In the genomic region with DNA sequence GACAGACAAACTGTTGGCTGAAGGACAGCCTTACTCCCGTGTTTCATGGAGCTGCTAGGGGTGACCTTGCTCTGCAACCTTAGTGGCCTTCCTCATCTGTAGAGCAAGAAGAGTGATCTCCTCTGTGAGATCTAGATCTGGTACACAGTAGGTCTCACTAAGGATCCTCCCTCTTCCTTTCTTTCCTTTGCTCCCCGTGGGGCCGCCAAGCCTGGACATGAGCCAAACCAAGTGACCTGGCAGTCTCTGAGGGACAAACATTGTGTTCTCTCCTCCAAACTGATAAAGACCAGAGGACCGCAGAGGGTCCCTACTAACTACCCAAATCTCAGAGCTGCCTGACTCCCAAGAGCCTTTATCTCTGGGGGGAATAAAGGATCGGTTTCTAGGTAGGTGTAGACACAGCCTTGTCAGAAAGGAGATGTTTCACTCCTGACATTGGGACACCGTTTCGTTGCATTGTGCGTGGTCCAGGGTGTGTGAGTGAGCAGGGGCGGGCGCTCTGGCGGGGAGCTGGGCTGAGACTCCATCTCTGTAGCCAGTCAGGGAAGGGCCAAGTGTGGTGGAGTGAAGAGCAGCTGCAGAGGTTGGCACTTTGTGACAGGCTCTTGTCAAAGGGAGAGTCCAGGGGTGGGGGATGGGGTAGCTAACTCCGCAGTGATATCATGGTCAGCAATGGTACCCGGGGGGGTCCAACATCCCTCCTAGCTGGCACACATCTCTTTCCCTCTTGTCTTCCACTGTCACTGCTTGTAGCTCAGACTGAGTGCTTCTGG, we compare ENCODE assay signal across 8 mouse cellular contexts. TPM values are rescaled to one million over a fixed set of nuclear protein-coding genes. Genes with fewer than 3 reads are reported as not detected.
A peak's percentile ranks its signal among the peaks of the same experiment; 100 is the strongest.
DNase-seq lines count a peak whose midpoint lies in the region; ATAC-seq lines count a peak whose summit lies in the region.

No protein-coding gene starts in this region.

- DNase-seq in cerebellum, postnatal 10 days = peak; percentile 60 to 61
- DNase-seq in 416B (ENCODE audit: low read depth) = peak; percentile 76
- DNase-seq in heart, adult 8-10 months (ENCODE audit: low spot score) = peak; percentile 76
- peak; percentile 65 to 74 for DNase-seq in kidney, postnatal 25 days
- no peak for DNase-seq in right cerebral cortex, adult 18-20 months
- DNase-seq in urinary bladder, postnatal 10 days (ENCODE audit: low spot score) = no peak
- DNase-seq in cerebellum, postnatal 4 days (ENCODE audit: low spot score in 2 of 2) = no peak

- ATAC-seq in cerebellum, adult (ENCODE audit: insufficient number of reproducible peaks, low FRiP score, low TSS enrichment) = no peak

RNA-seq across cellular contexts. Expression of gene Fgr, which starts 12.8 kb away (rescaled TPM):
- total RNA-seq in heart, adult 8-10 months (2022) = 1 to 10 TPM in 1 of 4 experiments, under 1 TPM in 3; 0.14 to 2.5 (median 0.49) TPM

RNA-seq across cellular contexts. Expression of gene Fam76a, which starts 38.7 kb away (rescaled TPM):
- 10 to 100 TPM; 35.4 to 43.7 (median 39.9) TPM for total RNA-seq in heart, adult 8-10 months (2022)

RNA-seq across cellular contexts. Expression of gene Ahdc1, which starts 50.0 kb away (rescaled TPM):
- total RNA-seq in heart, adult 8-10 months (2022) = 10 to 100 TPM; 37.5 to 52.5 (median 45.0) TPM

Comparison
In these comparisons a context has a peak if more than half of its experiments do, and no peak if none do; other contexts are left out.
1. DNase-seq: peak in cerebellum, postnatal 10 days (2 of 2), 416B (single experiment), heart, adult 8-10 months (single experiment) and kidney, postnatal 25 days (2 of 2); none in right cerebral cortex, adult 18-20 months (single experiment), urinary bladder, postnatal 10 days (single experiment) and cerebellum, postnatal 4 days (0 of 2).